Mouse (Mus musculus): ENCODE results near the gene Gm20683.
"Not testable (repeated sequence)": the region's sequence is repeated elsewhere in the genome, so short reads cannot be mapped to it uniquely, and the experiment has no call there.

Gm20683 gene

GRCm38 (mm10) chr17:25827546-25828222 is 13.9 kb downstream of the Gm20683 start:
- no peak for DNase-seq (ENCODE audit: low read depth, low spot score)

GRCm38 (mm10) chr17:25827011-25827410 is 14.6 kb downstream of the Gm20683 start:
- DNase-seq (ENCODE audit: low read depth, low spot score), result no peak

- DNase-seq (ENCODE audit: low read depth, low spot score), result no peak
Observed at GRCm38 (mm10) chr17:25825984-25826570, 15.5 kb downstream of the Gm20683 start.

GRCm38 (mm10) chr17:25825311-25825710 is 16.3 kb downstream of the Gm20683 start:
- no peak for DNase-seq (ENCODE audit: low read depth, low spot score)

DNA sequence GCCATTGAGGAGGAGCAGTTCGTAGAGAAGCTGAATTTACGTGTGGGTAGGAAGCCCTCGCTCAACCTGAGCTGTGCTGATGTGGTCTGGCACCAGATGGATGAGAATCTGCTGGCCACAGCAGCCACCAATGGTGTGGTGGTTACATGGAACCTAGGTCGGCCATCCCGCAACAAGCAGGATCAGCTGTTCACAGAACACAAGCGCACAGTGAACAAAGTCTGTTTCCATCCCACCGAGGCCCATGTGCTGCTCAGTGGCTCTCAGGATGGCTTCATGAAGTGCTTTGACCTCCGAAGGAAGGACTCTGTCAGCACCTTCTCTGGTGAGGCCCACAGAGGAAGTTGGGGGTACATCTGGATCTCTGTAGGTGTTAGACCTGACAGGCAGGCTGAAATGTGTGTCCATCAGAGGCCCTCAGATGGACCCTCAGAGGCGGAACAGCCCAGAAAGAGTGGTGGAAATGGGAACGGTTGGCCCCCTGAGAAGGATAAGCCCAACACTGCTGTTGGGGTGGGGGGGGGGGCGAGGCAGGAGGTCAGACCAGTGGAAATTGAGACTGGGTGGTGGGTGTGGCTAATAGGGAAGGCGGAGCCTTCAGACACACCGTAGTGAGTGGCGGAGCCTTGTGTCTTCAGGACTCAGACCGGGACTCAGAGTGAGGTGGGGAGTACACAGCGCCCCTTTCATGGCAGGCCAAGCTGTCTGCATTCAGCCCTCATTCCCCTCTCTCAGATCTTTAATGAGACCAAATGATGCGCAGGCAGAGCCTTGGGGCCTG is 17.0 kb downstream of the Gm20683 start:
- no peak for DNase-seq (ENCODE audit: low read depth, low spot score)

DNA sequence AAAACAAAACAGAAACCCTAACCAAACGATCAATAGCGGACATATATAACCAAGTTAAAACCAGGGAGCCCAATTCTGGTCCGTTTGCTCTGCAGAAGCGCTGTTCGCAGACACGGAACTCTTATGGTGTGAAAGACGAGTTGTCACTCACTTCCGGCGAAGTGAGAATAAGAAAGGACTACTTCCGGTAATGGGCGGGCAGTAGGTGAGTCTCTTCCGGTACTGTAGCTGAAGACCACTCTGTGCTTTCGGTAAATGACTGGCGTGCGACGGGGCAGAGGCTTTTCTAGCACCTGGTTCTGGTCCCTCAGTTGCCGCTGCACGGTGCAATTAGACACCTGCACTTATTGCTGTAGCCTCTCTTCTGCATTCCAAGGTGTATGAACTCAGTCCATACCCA is 18.1 kb downstream of the Gm20683 start, which contains the start of gene Wdr24:
TSS of gene Wdr24 (plus strand) at position 176 of the 400 bp plus-strand sequence.
- peak; percentile 80 for DNase-seq (ENCODE audit: low read depth, low spot score)

DNA sequence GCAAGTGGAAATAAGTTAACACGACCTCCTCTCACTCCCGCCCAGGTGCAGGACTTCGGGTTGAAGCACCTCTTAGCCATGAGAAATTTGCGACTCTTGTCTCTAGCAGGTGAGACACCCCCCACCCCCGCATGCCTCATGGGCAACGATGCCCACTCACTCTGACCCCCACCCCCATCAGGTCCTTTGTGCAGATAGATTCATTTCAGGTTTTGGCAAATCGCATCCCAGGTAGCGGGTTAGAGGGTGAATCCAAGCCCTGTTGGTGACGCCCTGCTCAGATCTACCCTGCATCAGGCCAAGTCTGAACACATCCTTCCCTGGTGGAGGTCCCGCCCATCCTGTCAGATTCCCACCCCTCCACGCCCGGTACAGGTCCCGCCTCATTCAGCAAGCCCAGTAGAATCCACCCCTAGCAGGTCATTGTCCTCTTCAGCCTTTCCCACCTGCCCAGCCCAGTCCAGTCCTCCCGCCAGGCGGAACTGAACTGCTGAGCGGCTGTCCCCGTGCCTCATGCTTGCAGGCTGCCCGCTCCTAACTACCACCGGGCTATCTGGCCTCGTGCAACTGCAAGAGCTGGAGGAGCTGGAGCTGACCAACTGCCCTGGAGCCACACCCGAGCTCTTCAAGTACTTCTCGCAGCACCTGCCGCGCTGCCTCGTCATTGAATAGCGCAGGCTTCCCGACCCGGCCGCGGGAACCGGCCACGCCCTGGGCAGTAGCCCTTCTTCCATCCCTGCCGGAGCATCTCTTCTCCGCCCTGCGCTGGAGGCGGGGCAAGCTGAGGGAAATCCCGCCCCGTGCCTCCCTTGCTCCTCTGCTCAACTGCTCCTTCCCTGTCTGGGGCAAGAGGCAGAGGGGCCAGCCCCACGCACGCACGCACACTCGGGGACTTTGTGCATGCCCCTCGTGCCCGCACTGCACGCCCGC is 22.4 kb downstream of the Gm20683 start:
- no peak for DNase-seq (ENCODE audit: low read depth, low spot score)

DNA sequence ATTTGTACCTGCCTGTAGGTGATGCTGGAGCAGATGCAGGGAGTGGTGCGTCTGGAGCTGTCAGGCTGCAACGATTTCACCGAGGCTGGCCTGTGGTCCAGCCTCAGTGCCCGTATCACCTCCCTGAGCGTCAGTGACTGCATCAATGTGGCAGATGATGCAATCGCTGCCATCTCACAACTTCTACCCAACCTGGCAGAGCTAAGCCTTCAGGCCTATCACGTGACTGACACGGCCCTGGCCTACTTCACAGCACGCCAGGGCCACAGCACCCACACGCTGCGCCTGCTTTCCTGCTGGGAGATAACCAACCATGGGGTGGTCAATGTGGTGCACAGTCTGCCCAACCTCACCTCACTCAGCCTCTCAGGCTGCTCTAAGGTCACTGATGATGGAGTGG is 23.9 kb downstream of the Gm20683 start:
- no peak for DNase-seq (ENCODE audit: low read depth, low spot score)

GRCm38 (mm10) chr17:25813471-25813870 is 28.1 kb downstream of the Gm20683 start:
- DNase-seq (ENCODE audit: low read depth, low spot score), result no peak

DNA sequence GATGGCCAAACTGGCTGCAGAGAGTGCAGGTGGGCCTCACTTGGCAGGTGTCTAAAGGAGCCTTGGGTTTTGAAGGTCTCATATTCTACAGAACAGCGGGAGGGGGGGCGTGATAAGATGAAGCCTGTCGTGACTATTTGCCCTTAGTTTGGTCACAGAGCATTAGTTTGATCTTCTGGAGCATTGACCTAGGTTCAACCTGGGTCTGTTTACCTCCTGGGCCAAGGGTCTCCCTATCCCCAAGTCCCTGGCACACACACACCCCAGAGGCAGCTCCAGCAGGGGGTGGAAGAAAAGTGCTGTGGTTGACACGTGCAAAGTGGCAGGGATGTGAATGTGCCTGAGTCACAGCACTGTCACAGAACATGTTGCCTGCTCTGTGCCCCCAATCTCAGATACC is 30.7 kb downstream of the Gm20683 start:
- no peak for DNase-seq (ENCODE audit: low read depth, low spot score)

DNA sequence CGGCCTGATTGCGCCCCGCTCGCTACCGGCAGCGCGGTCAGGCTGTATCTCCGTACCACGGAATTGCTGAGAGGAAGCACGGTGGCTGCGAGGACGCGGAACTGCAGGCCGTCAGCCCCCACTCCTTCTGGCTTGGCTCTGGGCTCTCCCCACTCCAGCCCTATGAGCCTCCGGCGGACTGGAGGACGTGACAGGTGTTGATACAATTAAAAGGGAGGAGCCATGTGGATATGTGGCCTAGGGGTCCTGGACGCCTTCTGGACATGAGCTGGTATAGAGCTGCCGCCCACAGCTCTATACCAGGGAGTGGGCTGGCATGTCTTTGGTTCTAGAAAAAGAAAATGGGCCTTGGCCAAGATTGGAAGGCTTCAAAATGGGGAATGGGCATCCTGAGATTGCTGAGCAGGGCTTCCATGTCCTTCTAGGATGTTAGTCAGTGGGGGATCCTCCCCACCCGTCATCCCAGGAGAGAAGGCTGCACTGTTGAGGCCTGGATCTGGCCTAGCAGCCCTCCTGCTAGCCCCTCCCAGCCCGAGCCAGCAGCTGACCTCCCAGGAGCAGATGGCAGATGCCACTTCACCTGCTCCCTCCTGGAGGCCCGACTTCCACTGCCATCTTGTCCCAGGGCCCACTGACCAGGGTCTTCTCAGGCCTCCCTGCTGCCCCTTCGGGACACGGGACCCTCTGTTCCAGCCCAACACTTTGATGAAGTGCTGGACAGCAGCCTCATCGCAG is 31.8 kb downstream of the Gm20683 start:
- no peak for DNase-seq (ENCODE audit: low read depth, low spot score)

GRCm38 (mm10) chr17:25808789-25809605 is 32.6 kb downstream of the Gm20683 start, which contains the start of gene Fbxl16:
Fbxl16 (plus strand) TSS chr17:25809085.
- no peak for DNase-seq (ENCODE audit: low read depth, low spot score)

DNA sequence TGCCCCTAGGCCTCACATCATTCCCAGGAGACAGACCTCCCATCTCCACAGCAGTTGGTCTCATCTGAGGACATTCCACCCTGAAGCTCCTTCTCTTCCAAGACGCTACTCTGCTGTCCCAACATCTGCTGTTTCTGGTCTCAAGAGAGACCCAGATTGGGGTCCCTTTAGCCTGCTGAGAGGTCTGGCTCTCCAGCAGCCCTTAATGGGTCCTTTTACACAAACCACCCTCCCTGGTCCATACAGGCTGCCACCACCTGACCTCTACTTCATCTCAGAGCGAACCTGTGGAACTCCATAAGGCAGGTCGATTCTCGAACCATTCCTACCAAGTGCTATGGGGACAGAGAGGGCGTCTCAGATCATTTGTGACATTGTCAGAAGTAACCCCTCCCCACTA is 33.5 kb downstream of the Gm20683 start:
- no peak for DNase-seq (ENCODE audit: low read depth, low spot score)

GRCm38 (mm10) chr17:25807452-25807851 is 34.1 kb downstream of the Gm20683 start:
- DNase-seq (ENCODE audit: low read depth, low spot score), result not testable (repeated sequence)

GRCm38 (mm10) chr17:25806507-25806906 is 35.1 kb downstream of the Gm20683 start:
- DNase-seq (ENCODE audit: low read depth, low spot score), result no peak

DNA sequence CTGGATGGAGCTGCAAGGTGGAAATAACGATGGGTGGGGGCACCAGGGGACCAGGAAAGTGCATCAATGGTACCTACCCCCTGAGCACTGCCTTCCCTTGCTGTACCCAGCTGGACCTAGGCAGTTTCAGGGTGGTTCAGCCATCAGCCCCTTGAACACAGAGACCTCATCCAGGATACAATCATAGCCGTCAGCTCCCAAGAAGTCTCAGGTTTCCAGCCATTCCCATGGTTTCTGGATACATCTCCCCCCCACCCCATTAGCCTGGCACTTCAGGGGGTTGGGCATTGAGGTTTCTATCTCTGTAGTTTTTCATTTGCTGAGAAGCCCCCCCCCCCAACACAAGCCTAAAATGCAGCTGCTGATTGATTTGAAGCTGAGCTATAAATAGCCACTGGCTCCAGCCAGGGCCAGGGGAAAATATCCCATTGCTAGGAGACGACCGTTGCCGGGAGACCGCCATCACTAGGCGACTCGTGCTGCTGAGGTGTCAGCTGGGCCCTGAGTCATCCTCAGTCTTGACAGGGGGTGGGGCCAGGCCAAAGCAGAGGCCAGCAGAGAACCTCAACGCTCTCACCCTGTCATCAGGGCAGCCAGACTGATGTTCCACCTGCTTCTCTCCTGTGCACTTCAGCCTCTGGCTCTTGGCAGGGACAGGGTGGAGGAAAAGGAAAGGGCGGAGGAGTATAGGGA is 38.6 kb downstream of the Gm20683 start:
- DNase-seq (ENCODE audit: low read depth, low spot score), result peak; percentile 48

GRCm38 (mm10) chr17:25801029-25801428 is 40.5 kb downstream of the Gm20683 start:
- no peak for DNase-seq (ENCODE audit: low read depth, low spot score)

GRCm38 (mm10) chr17:25796951-25797369 is 44.6 kb downstream of the Gm20683 start, which contains the start of gene Metrn:
Metrn (minus strand) TSS chr17:25797136.
- peak; percentile 64 for DNase-seq (ENCODE audit: low read depth, low spot score)

- DNase-seq (ENCODE audit: low read depth, low spot score), result peak; percentile 62
Observed at GRCm38 (mm10) chr17:25796211-25796771, 45.3 kb downstream of the Gm20683 start.
